Mouse (Mus musculus) forebrain, embryonic 10.5 days (tissue): ENCODE measurements around the gene Xrn1. TPM values are rescaled to one million over a fixed set of nuclear protein-coding genes. Genes with fewer than 3 reads are reported as not detected.

Experiments
- polyA plus RNA-seq: library from polyadenylated mRNA; unstranded; fragments of >200 nt; fragmentation: Nextera tagmentation; extraction: Ambion mirVana; gene quantifications from 2 replicates; pipeline ENCODE4 v1.2.1, GENCODE M21; 2016

Xrn1 gene
- polyA plus RNA-seq, 1 experiment from 2014 or later, result 19.5 TPM

Other genes with a start within 250 kb of the Xrn1 start
- gene Trpc1, start 204.4 kb upstream of the Xrn1 start, polyA plus RNA-seq, result 1.5 and 2.0 TPM in 2 replicates
- 5.6 and 5.9 TPM in 2 replicates for gene Pls1, start 109.4 kb upstream of the Xrn1 start, polyA plus RNA-seq
- gene Atr, start 97.2 kb upstream of the Xrn1 start, polyA plus RNA-seq, result 22.1 and 22.4 TPM in 2 replicates
- 3.2 and 3.4 TPM in 2 replicates for gene Gk5, start 164.6 kb downstream of the Xrn1 start, polyA plus RNA-seq
- gene Tfdp2, start 241.5 kb downstream of the Xrn1 start, polyA plus RNA-seq, result 61.9 and 63.2 TPM in 2 replicates